Comparison of ENCODE assay signal across 17 mouse cellular contexts in the genomic region with DNA sequence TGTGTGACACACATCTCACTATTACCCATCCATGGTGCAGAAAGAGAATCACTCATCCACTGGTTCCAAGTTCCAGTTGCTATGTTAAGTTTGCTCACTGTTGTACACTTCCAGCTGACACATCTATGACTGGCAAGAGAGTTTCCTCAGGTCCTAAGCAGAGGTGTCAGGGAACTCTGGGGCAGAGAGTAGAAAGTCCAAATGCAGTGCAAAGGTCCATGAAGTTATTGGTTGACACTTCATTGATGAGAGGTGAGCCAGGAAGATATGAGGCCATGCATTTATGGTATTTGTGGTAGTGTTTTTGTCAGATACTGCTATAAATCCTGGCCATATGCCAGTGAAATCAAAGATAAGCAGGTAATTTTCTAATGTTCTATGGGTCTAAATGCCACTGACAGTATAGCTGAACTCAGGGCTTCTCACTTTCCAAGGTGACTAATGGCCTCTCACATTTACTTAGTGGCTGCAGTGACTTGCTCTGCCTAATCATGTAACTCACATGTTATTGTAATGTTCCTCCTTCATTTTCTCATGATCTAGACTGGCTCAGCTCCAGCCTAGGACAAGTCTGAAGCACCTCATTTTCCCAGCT.
"Had no signal": no experiment of that assay in that cellular context is flagged by ENCODE, and none has a peak within 500 bp of the region (broad histone marks: within the 10 kb centered on the region; RNA-seq: fewer than 3 reads in every experiment).

No protein-coding gene starts in this region.

- H3K4me1 ChIP-seq: lung, embryonic 15.5 days; megakaryocyte, embryonic 14.5 days; midbrain, embryonic 13.5 days; midbrain, embryonic 15.5 days; neural tube, embryonic 12.5 days; stomach, embryonic 15.5 days had no signal

- ATAC-seq: lung, postnatal 0 days; midbrain, embryonic 13.5 days; midbrain, embryonic 15.5 days had no signal

- H3K4me2 ChIP-seq: lung, embryonic 15.5 days; midbrain, embryonic 11.5 days; midbrain, embryonic 13.5 days; midbrain, embryonic 15.5 days; neural tube, embryonic 12.5 days; stomach, embryonic 15.5 days had no signal

- H3K27ac ChIP-seq: lung, embryonic 15.5 days; macrophage; midbrain, embryonic 13.5 days; midbrain, embryonic 15.5 days; neural tube, embryonic 12.5 days; stomach, embryonic 15.5 days; stomach, postnatal 0 days had no signal

- H3K36me3 ChIP-seq: lung, embryonic 15.5 days; midbrain, embryonic 13.5 days; midbrain, embryonic 15.5 days; neural tube, embryonic 12.5 days; stomach, embryonic 15.5 days had no signal

- DNase-seq: lung, adult 2 months; lung, postnatal 14 days; lung, postnatal 36 days; right cerebral cortex, postnatal 14 days; thymus, adult 2 months; thymus, postnatal 25 days; thymus, postnatal 4 days had no signal

- H3K9ac ChIP-seq: lung, embryonic 15.5 days; midbrain, embryonic 13.5 days; midbrain, embryonic 15.5 days; neural tube, embryonic 12.5 days; stomach, embryonic 15.5 days had no signal

- H3K27me3 ChIP-seq: lung, embryonic 15.5 days; megakaryocyte, embryonic 14.5 days; midbrain, embryonic 13.5 days; midbrain, embryonic 15.5 days; neural tube, embryonic 12.5 days; stomach, embryonic 15.5 days had no signal

- H3K4me3 ChIP-seq: lung, embryonic 15.5 days; megakaryocyte, embryonic 14.5 days; midbrain, embryonic 13.5 days; midbrain, embryonic 15.5 days; neural tube, embryonic 12.5 days; stomach, embryonic 15.5 days had no signal

- H3K9me3 ChIP-seq: lung, embryonic 15.5 days; megakaryocyte, embryonic 14.5 days; midbrain, embryonic 13.5 days; midbrain, embryonic 15.5 days; neural tube, embryonic 12.5 days; stomach, embryonic 15.5 days had no signal
